Mouse (Mus musculus) liver, adult 10 weeks (tissue): Measurements from ENCODE around the gene Tacc3. TPM values are rescaled to one million over a fixed set of nuclear protein-coding genes. Genes with fewer than 3 reads are reported as not detected.

ENCODE experiments used
- polyA plus RNA-seq: library from polyadenylated mRNA; stranded (reverse); fragments of 350-450 nt; fragmentation: Illumina TruSeq; extraction: RNeasy Lipid Tissue Mini Kit (QIAGEN cat#74804); gene quantifications from one replicate; pipeline ENCODE4 v1.2.3, GENCODE M21; 2014; ENCODE audit warnings: low read depth, low replicate concordance

The Tacc3 gene
- 2.2 TPM for polyA plus RNA-seq

DNA sequence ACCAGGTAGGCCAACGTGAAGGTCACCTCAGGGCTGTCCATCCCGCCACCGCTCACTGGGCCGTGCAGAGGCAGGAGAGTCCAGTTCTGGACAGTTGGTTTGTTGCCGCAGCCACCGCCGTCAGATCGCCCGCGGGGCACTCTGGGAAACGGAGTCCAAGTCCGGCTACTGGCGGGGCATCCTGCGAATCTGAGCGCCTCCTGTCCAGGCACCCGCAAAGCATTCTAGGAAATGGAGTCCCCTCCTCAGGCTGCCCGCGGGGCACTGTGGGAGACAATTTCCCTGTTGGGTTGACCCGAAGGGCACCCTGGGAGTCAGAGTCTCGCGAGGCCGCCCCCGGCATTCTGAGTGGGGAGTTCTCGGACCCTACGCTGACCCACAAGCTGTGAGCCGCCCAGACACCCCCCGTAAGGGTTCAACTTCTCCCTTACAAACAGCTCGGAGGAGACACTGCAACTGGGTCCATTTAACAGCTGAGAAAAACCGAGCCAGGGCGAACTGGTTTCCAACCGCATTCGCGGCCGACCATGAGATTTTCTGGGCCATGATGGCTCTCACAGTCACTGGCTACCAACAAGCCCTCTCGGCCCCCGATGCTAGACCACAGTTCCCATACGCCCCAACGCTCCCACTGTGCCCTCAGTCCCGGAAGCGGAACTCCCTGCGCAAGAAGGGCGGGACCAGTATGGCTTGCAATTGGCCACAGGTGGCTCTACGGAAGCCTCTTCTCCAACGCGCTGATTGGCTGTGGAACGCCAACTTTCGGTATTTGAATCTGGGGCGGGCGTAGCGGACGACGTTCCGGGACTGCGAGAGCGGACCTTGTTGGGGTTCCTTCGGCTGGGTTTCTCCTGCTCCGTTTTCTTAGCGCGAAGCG, at the start of gene Tacc3, which contains the start of gene Tmem129:
Gene Tacc3 (plus strand): TSS at position 342 of the 877 bp plus-strand sequence.
Gene Tmem129 (minus strand): TSS at position 630 of the 877 bp plus-strand sequence.

DNA sequence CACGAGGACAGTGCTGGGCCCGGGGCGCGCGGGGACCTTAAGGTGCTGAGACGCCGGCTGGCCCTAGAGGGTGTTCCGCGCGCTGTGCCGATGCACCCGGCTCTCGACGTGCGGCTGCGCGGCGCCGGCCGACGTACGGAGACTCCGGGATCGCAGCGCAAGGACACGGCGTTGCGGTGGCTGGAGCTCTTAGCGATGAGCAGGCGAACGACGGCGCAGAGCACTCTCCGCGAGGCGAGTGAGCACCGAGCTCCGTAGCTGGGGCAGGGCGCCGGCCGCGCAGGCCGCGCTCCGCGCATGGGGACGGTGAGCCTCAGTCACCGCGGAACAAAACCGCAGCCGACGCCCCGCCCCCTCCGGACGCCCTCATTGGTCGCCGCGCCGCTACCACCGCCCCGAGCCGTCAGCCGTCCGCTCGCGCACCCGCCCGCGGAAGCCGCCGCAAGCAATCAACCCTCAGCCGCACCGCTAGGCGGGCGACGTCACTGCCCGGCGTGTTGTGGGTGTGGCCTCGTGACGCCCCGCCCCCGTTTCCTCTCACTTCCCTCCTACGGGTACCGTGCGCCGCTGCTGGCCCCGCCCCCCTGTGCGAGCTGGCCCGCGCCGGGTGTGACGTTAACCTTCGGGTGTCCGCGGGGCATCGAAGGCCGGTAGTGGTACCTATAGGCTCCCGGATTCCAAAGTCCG, 28.5 kb upstream of the Tacc3 start, which contains the start of the genes Fam53a and Gm9903:
Gene Fam53a (minus strand): TSS at position 335 of the 687 bp plus-strand sequence.
Gene Gm9903 (plus strand): TSS at position 625 of the 687 bp plus-strand sequence.

DNA sequence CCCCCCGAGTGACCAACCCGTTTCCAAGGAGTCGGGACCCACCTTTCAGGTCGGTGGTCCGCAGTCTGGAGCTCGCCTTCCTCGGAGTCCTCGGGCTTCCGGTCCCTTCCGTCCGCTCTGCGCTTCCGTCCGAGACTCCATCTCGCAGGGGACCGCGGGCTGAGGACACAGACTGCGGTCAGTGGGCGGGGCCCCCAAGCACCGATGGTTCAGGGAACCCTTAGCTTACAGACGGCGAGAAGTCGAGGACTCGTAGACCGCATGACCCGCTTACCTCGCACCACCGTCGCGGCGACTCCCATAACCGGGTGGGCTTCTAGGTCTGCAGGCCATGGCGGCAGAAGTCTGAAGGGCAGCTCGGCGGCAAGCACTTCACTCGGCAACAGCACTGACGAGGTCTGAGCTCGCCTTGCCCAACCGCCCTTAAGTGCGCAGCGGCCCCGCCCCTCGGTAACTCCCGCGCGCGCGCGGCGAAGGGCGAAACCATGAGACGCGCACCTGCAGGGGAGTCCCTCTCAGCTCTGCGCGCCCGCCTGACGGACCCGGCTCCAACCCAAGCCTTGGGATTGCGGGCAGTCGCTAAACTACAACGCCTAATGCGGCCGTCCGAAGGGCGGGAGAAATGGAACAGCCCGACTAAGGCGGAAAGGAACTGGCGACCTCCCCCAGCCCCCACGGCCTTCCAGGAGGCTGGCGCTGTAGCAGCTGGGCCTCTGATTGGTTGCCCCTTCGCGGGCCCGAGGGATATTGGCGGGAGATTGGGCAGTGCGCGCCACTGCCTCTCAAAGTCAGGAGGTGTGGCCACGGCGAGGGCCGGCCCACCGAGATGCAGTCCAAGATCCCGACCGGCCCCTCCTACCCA, 5.8 kb upstream of the Tacc3 start, which contains the start of gene Slbp:
Gene Slbp (minus strand): TSS at position 654 of the 862 bp plus-strand sequence.

DNA sequence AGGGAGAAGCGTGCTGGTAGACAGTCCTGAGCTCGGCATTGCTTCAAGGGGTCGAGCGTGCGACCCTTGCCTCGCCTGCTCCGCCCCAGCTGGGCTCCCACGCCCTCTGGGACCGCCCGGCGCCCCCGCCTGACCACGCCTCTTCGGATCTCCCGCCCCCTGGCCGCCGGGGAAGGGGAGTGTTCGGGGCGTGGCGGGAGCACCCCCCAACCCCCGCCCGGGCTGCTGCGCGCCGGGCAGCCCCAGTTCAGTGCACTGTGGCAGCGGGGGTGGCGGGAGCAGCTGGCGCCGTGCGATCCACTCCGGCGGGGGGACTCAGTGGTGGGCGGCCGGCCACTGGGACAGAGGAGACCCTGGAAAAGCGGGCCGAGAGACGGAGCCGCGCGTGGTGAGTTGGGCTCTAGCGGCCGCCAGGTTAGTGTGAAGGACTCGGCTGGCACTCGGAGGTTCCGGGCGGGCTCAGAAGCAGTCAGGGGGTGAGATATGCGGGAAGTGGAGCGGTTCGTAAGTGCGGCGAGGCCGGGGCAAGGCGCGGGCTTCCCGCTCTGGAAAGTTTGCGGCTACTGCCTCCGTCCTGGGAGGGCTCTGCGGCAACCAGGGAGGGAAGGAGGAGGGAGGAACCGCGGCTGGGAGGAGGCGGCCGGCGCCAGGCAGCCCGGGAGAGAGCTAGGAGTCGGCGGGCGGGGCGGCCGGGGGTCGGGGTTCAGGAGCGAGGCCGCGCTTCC, 63.8 kb downstream of the Tacc3 start, which contains the start of gene Fgfr3:
Gene Fgfr3 (plus strand): TSS at position 134 of the 725 bp plus-strand sequence.

Other genes with a start within 250 kb of the Tacc3 start
- not detected for gene Nkx1-1, start 224.2 kb upstream of the Tacc3 start, polyA plus RNA-seq
- 5.4 TPM for gene Fam53a, start 28.5 kb upstream of the Tacc3 start, polyA plus RNA-seq
- not detected for gene Gm9903, start 28.2 kb upstream of the Tacc3 start, polyA plus RNA-seq
- gene Slbp, start 5.6 kb upstream of the Tacc3 start, polyA plus RNA-seq = 30.2 TPM
- gene Tmem129, start 288 bp downstream of the Tacc3 start, polyA plus RNA-seq = 9.7 TPM
- 3.8 TPM for gene Fgfr3, start 63.5 kb downstream of the Tacc3 start, polyA plus RNA-seq
- 9.7 TPM for gene Letm1, start 124.7 kb downstream of the Tacc3 start, polyA plus RNA-seq
- 10.8 TPM for gene Nsd2, start 162.6 kb downstream of the Tacc3 start, polyA plus RNA-seq